Mouse (Mus musculus): ENCODE measurements around the gene Mrnip.

Gene Mrnip

GRCm38 (mm10) chr11:50161578-50162304, 12.5 kb upstream of the Mrnip start:
- DNase-seq = peak; percentile 59

GRCm38 (mm10) chr11:50162338-50163050, 11.8 kb upstream of the Mrnip start:
- no peak for DNase-seq

- no peak for DNase-seq
These were observed 5.9 kb upstream of the Mrnip start for GRCm38 (mm10) chr11:50168352-50168751.

- DNase-seq = peak; percentile 96
These were observed 515 bp downstream of the Mrnip start for GRCm38 (mm10) chr11:50174730-50175187.

- no peak for DNase-seq
These were observed 2.1 kb downstream of the Mrnip start for GRCm38 (mm10) chr11:50176351-50176750.

GRCm38 (mm10) chr11:50177111-50177510, 2.9 kb downstream of the Mrnip start:
- DNase-seq = no peak

- no peak for DNase-seq
These were observed 4.6 kb downstream of the Mrnip start for GRCm38 (mm10) chr11:50178532-50179488.

GRCm38 (mm10) chr11:50180478-50181231, 6.4 kb downstream of the Mrnip start:
- DNase-seq = no peak

- no peak for DNase-seq
These were observed 8.5 kb downstream of the Mrnip start for GRCm38 (mm10) chr11:50182702-50183101.

GRCm38 (mm10) chr11:50184788-50185187, 10.5 kb downstream of the Mrnip start:
- no peak for DNase-seq

- DNase-seq = no peak
These were observed 14.4 kb downstream of the Mrnip start for GRCm38 (mm10) chr11:50188682-50189081.

- no peak for DNase-seq
These were observed 16.1 kb downstream of the Mrnip start for GRCm38 (mm10) chr11:50190362-50190761.

- DNase-seq = no peak
These were observed 18.0 kb downstream of the Mrnip start for GRCm38 (mm10) chr11:50192278-50192677.

- no peak for DNase-seq
These were observed 19.8 kb downstream of the Mrnip start for GRCm38 (mm10) chr11:50194070-50194469.

GRCm38 (mm10) chr11:50194793-50195192, 20.5 kb downstream of the Mrnip start:
- no peak for DNase-seq

GRCm38 (mm10) chr11:50197500-50197899, 23.3 kb downstream of the Mrnip start:
- no peak for DNase-seq

- DNase-seq = no peak
These were observed 24.1 kb downstream of the Mrnip start for GRCm38 (mm10) chr11:50198219-50198846.

- DNase-seq = no peak
These were observed 24.7 kb downstream of the Mrnip start for GRCm38 (mm10) chr11:50198916-50199315.

- DNase-seq = no peak
These were observed 26.4 kb downstream of the Mrnip start for GRCm38 (mm10) chr11:50200613-50201012.

- no peak for DNase-seq
These were observed 27.3 kb downstream of the Mrnip start for GRCm38 (mm10) chr11:50201590-50201989.

- no peak for DNase-seq
These were observed 29.1 kb downstream of the Mrnip start for GRCm38 (mm10) chr11:50203302-50203827.

GRCm38 (mm10) chr11:50205434-50205833, 31.2 kb downstream of the Mrnip start:
- no peak for DNase-seq
